Mouse (Mus musculus): ENCODE data around the gene Fbxw21. TPM values are rescaled to one million over a fixed set of nuclear protein-coding genes. Genes with fewer than 3 reads are reported as not detected.
"Not testable (repeated sequence)": the region's sequence is repeated elsewhere in the genome, so short reads cannot be mapped to it uniquely, and the experiment has no call there.

The Fbxw21 gene
- polyA plus RNA-seq (2016; fragmentation: Nextera tagmentation; extraction: Ambion mirVana) = not detected in 2 replicates

GRCm38 (mm10) chr9:109161941-109162340 lies at the start of gene Fbxw21:
Gene Fbxw21, minus strand, starts transcription at chr9:109162041.
- H3K4me3 ChIP-seq = no peak within 1 kb of the TSS
- H3K4me2 ChIP-seq = no peak within 1 kb of the TSS
- no peaks in the 10 kb centered on the region for H3K27me3 ChIP-seq (replicated peaks)
- H3K9ac ChIP-seq = no peak within 1 kb of the TSS
- no peaks in the 10 kb centered on the region for H3K36me3 ChIP-seq
- no peak within 1 kb of the TSS for H3K27ac ChIP-seq
- H3K4me1 ChIP-seq = no peaks in the 10 kb centered on the region
- WGBS (ENCODE audit: insufficient replicate concordance) = 39% methylated on average over 3 of the region's 3 CpGs
- no peak for ATAC-seq
- no peaks in the 10 kb centered on the region for H3K9me3 ChIP-seq (replicated peaks)

GRCm38 (mm10) chr9:109201347-109201746 lies 39.5 kb upstream of the Fbxw21 start:
- not testable (repeated sequence) for H3K27me3 ChIP-seq (replicated peaks)

DNA sequence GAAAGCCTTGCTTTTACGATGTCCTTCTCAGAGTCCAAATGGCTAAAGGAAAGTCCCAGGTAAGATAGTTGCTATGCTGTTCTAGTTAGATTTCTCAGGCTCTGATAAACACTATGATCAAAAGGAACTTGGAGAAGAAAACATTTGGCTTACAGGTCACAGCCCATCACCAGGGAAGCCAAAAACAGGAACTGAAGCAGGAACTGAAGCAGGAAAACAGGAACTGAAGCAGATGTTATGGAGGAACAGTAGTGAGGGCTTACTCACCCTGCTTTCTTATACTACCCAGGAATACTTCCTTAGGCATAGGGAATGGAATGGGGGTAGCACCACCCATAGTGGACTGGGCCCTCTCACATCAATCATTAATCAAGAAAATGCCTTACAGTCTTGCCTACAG lies 38.5 kb upstream of the Fbxw21 start:
- WGBS (ENCODE audit: insufficient replicate concordance) = 52% methylated on average over 1 of the region's 1 CpGs
- H3K9me3 ChIP-seq (replicated peaks) = no peaks in the 10 kb centered on the region
- no peak for ATAC-seq

More at GRCm38 (mm10) chr9:109201347-109201746, 39.5 kb upstream of the Fbxw21 start:
- not testable (repeated sequence) for H3K9me3 ChIP-seq (replicated peaks); ATAC-seq; H3K4me1 ChIP-seq; H3K27ac ChIP-seq; H3K36me3 ChIP-seq; H3K4me2 ChIP-seq; H3K4me3 ChIP-seq; H3K9ac ChIP-seq
- 23% methylated on average over 1 of the region's 1 CpGs for WGBS (ENCODE audit: insufficient replicate concordance)

GRCm38 (mm10) chr9:109199353-109199752 lies 37.5 kb upstream of the Fbxw21 start:
- ATAC-seq = no peak
- Histone ChIP-seq H3K36me3 (no peaks in the 10 kb centered on the region), H3K4me1 (no peaks in the 10 kb centered on the region), H3K27me3 (replicated peaks) (no peaks in the 10 kb centered on the region), H3K9ac (no peak overlapping the region), H3K9me3 (replicated peaks) (no peaks in the 10 kb centered on the region), H3K27ac (no peak overlapping the region), H3K4me3 (no peak overlapping the region), H3K4me2 (no peak overlapping the region)
- WGBS (ENCODE audit: insufficient replicate concordance) = 60% methylated on average over 1 of the region's 1 CpGs

More for the DNA sequence above, 38.5 kb upstream of the Fbxw21 start:
- Histone ChIP-seq H3K4me3 (no peak overlapping the region), H3K4me2 (no peak overlapping the region), H3K4me1 (no peaks in the 10 kb centered on the region), H3K27ac (no peak overlapping the region), H3K27me3 (replicated peaks) (no peaks in the 10 kb centered on the region), H3K36me3 (no peaks in the 10 kb centered on the region), H3K9ac (no peak overlapping the region)

DNA sequence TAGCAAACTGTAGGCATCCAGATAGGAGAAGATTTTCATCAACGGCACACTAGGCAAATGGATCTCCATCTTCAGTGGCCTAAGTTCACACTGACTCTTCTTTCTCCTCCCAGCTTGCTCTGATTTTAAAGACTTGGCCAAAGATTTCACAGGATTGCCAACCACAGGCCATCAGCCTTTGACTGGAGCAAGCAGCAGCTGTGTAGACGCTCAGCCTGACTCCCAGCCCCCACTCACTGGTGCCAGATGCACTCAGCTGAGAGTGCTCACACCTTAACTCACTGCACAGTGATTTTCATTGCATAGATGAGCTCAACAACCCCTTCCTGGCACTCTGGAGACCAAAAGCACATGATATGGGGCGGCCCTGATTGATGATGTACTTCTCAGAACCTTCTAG lies 34.0 kb upstream of the Fbxw21 start, which contains the start of gene Fbxw13:
Fbxw13 (minus strand) TSS at position 101 of the 400 bp plus-strand sequence.
- H3K9me3 ChIP-seq (replicated peaks); H3K27ac ChIP-seq; H3K36me3 ChIP-seq; H3K27me3 ChIP-seq (replicated peaks); H3K4me1 ChIP-seq; H3K4me2 ChIP-seq; H3K9ac ChIP-seq; H3K4me3 ChIP-seq; ATAC-seq: not testable (repeated sequence)
- WGBS (ENCODE audit: insufficient replicate concordance) = 58% methylated on average over 3 of the region's 3 CpGs

DNA sequence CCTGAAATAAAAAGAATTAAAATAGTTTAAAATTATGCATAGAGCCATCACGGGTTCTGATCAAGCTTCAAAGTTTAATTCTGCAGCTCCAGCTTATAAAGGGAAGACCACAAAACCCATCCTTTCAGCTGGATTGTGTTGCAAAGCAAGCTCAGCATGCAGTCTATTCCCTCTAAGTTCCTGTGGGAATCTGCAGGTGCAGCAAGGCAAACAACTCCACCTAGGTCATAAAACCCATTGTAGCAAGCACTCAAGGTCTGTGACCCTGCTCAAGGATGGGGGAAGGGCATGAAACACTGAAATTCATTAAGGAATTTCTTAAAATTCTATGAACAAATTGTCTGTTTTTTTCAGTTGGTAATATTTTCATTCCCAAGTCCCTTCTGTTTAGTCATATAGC lies 15.4 kb upstream of the Fbxw21 start:
- no peak overlapping the region for H3K27ac ChIP-seq
- H3K4me3 ChIP-seq = no peak overlapping the region
- no peaks in the 10 kb centered on the region for H3K9me3 ChIP-seq (replicated peaks)
- no peak overlapping the region for H3K4me2 ChIP-seq
- H3K36me3 ChIP-seq = no peaks in the 10 kb centered on the region
- WGBS (ENCODE audit: insufficient replicate concordance) = 60% methylated on average over 1 of the region's 1 CpGs
- H3K4me1 ChIP-seq = no peaks in the 10 kb centered on the region
- H3K9ac ChIP-seq = no peak overlapping the region
- H3K27me3 ChIP-seq (replicated peaks) = no peaks in the 10 kb centered on the region
- ATAC-seq = no peak

GRCm38 (mm10) chr9:109176301-109176700 lies 14.5 kb upstream of the Fbxw21 start:
- H3K36me3 ChIP-seq = no peaks in the 10 kb centered on the region
- H3K27me3 ChIP-seq (replicated peaks) = no peaks in the 10 kb centered on the region
- 74% methylated on average over 1 of the region's 1 CpGs for WGBS (ENCODE audit: insufficient replicate concordance)
- H3K4me3 ChIP-seq = no peak overlapping the region
- no peak for ATAC-seq
- no peak overlapping the region for H3K9ac ChIP-seq
- H3K4me2 ChIP-seq = no peak overlapping the region
- H3K9me3 ChIP-seq (replicated peaks) = no peaks in the 10 kb centered on the region
- no peak overlapping the region for H3K27ac ChIP-seq
- H3K4me1 ChIP-seq = no peaks in the 10 kb centered on the region

DNA sequence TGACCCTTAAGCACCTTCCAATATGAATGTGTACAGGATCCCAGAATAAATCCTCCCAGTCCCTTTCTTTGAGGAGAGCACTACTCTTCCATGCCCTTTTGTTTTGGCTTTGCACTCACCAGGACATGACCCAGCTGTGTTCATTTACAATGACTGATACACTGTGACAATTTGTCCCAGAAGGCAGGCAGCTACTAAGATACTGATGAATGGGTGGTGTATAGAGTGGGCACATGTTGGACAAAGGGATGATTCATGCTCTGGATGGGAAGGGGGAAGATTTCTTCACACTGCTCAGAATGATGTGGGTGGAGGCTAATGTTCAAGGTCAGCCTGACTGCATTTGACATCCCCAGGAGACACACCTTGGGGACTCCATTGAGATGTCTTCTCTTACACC lies 5.5 kb upstream of the Fbxw21 start:
- H3K27ac ChIP-seq = no peak overlapping the region
- ATAC-seq = no peak
- H3K36me3 ChIP-seq = no peaks in the 10 kb centered on the region

GRCm38 (mm10) chr9:109140414-109140813 lies 21.4 kb downstream of the Fbxw21 start:
- not testable (repeated sequence) for H3K27me3 ChIP-seq (replicated peaks); H3K4me1 ChIP-seq; H3K4me3 ChIP-seq; ATAC-seq; H3K9ac ChIP-seq; H3K36me3 ChIP-seq; H3K27ac ChIP-seq; H3K9me3 ChIP-seq (replicated peaks); H3K4me2 ChIP-seq
- 47% methylated on average over 4 of the region's 4 CpGs for WGBS (ENCODE audit: insufficient replicate concordance)

More for the DNA sequence above, 5.5 kb upstream of the Fbxw21 start:
- H3K4me1 ChIP-seq = no peaks in the 10 kb centered on the region
- H3K9me3 ChIP-seq (replicated peaks) = no peaks in the 10 kb centered on the region
- no peaks in the 10 kb centered on the region for H3K27me3 ChIP-seq (replicated peaks)
- H3K4me3 ChIP-seq = no peak overlapping the region
- no peak overlapping the region for H3K4me2 ChIP-seq
- H3K9ac ChIP-seq = no peak overlapping the region

DNA sequence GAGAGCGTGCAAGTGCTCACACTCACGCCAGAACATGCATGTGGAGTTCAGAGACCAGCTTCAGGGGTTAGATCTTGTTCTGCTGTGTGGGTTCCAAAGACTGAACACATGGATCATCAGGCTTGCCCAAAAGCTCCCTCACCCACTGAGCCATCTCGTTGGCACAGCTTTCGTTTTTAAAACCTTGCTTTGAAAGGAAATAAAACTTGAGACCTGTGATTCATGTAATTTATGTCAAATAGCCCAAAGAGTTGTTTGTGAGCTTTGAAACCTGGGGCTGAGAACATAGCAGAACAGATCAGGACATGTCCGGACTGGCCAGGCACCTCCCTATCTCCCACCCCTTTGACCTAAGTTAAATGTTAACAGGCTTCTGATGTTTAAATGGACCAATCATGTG lies 31.8 kb downstream of the Fbxw21 start:
- no peaks in the 10 kb centered on the region for H3K9me3 ChIP-seq (replicated peaks)
- WGBS (ENCODE audit: insufficient replicate concordance) = 70% methylated on average over 5 of the region's 5 CpGs
- H3K27me3 ChIP-seq (replicated peaks) = no peaks in the 10 kb centered on the region
- no peaks in the 10 kb centered on the region for H3K36me3 ChIP-seq
- H3K4me1 ChIP-seq = no peaks in the 10 kb centered on the region
- ATAC-seq = no peak
- no peak overlapping the region for H3K27ac ChIP-seq
- no peak overlapping the region for H3K9ac ChIP-seq
- no peak overlapping the region for H3K4me2 ChIP-seq
- no peak overlapping the region for H3K4me3 ChIP-seq

DNA sequence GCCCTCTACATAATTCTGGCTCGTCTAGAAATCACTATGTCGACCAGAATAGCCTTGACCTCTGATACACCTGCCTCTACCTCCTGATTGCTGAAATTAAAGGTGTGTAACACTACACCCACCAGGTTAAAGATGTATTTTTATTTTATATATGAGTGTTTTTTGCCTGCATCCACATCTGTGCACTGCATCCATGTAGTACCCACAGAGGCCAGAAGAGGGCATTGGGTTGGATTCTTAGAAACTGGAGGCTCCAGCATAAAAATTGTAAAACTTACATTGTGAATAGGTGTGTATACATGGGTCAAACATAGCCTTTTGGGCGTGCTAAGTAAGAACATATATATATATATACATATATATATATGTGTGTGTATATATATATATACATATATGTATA lies 33.6 kb downstream of the Fbxw21 start:
- Histone ChIP-seq H3K27me3 (replicated peaks) (no peaks in the 10 kb centered on the region), H3K4me1 (no peaks in the 10 kb centered on the region), H3K4me2 (no peak overlapping the region), H3K9me3 (replicated peaks) (no peaks in the 10 kb centered on the region), H3K9ac (no peak overlapping the region), H3K36me3 (no peaks in the 10 kb centered on the region), H3K4me3 (no peak overlapping the region), H3K27ac (no peak overlapping the region)
- WGBS (ENCODE audit: insufficient replicate concordance) = 26% methylated on average over 3 of the region's 3 CpGs
- no peak for ATAC-seq

DNA sequence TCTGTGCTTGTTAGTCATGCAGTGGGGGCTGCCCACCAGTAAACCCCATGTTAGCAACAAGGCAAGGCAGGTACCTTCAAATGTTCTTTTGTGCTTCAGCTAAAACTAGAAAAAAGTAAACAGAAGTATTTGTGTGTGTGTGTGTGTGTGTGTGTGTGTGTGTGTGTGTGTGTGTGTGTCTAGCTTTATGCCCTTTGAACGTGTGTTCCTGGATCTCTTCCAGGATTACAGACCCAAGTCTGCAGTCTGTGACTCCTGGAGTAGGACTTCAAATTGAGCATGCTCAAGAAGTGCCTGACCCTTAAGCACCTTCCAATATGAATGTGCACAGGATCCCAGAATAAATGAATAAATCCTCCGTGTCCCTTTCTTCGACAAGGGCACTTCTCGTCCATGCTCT lies 34.8 kb downstream of the Fbxw21 start:
- H3K27me3 ChIP-seq (replicated peaks) = no peaks in the 10 kb centered on the region
- H3K4me3 ChIP-seq = no peak overlapping the region
- ATAC-seq = no peak
- no peak overlapping the region for H3K4me2 ChIP-seq
- no peaks in the 10 kb centered on the region for H3K36me3 ChIP-seq
- no peaks in the 10 kb centered on the region for H3K9me3 ChIP-seq (replicated peaks)
- no peak overlapping the region for H3K27ac ChIP-seq
- H3K4me1 ChIP-seq = no peaks in the 10 kb centered on the region
- H3K9ac ChIP-seq = no peak overlapping the region
- 65% methylated on average over 4 of the region's 4 CpGs for WGBS (ENCODE audit: insufficient replicate concordance)

DNA sequence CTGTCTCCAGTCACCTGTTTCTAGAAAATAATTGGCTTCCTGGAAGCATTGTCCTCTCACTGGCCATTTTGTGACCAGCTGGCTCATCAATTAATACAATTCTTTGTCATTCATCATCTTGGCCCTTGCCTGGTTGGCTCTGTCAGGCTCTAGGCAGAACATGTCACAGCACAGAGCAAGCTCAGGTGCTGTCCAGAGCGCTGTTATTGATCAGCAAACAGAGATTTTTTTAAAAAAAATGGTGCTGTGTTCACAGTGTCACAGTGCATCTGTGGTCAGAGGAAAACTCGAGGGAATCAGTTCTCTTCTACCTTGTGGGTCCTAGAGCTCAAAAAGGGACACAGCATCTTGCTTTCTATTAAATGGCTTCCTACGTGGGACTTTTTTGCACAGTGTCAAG lies 36.4 kb downstream of the Fbxw21 start:
- Histone ChIP-seq H3K27ac (no peak overlapping the region), H3K36me3 (no peaks in the 10 kb centered on the region)
- ATAC-seq = no peak

More for the DNA sequence above, 36.4 kb downstream of the Fbxw21 start:
- Histone ChIP-seq H3K9me3 (replicated peaks) (no peaks in the 10 kb centered on the region), H3K27me3 (replicated peaks) (no peaks in the 10 kb centered on the region), H3K4me1 (no peaks in the 10 kb centered on the region), H3K4me3 (no peak overlapping the region), H3K4me2 (no peak overlapping the region), H3K9ac (no peak overlapping the region)
- WGBS (ENCODE audit: insufficient replicate concordance) = 47% methylated on average over 3 of the region's 3 CpGs

All from liver, embryonic 12.5 days (tissue).